Mouse (Mus musculus) bone marrow macrophage, adult 2 months (primary cell): ENCODE measurements at regions not wholly inside any gene's neighbourhood (a gene's known extent, or its start where the extent isn't known, plus 50 kb on each side); places are given as distances from the start of the nearest gene placed in this dataset.

Source experiments
- CTCF ChIP-seq: IDR thresholded peaks from 2 replicates; pipeline ENCODE4 v1.5.1; 2012; ENCODE audit warnings: low read depth, mild to moderate bottlenecking, low read length, moderate library complexity
- POLR2A ChIP-seq: IDR thresholded peaks from 2 replicates; pipeline ENCODE4 v1.6.1; 2012; ENCODE audit warnings: mild to moderate bottlenecking, low read depth, low read length, borderline replicate concordance

DNA sequence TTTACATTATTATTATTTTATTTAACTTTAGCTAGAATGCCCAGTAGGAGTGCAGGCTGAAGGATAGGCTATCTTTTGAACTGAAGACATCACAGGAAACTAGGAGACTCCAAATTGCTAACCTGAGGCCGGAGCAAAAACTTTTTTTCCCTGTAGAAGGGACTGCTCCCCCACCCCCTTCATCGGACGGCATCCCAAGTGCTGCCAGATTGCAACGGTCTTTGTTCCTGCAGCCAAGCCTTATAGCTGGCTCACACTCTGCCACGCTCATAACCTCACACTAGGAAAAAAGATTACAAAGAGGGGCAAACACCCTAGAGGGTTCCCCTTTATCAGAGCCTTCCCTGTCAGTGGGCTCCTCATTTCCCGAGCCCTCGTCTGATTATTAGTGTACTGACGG, 896.7 kb downstream of the 5730522E02Rik start:
- TF ChIP-seq CTCF (no peak), POLR2A (no peak)
